Mouse (Mus musculus) embryonic fibroblast, embryonic 13.5 days (primary cell): Measurements from ENCODE around the gene Rab40c.

Experiments used
- CTCF ChIP-seq: IDR thresholded peaks from 2 replicates; pipeline ENCODE4 v1.5.1; 2011; ENCODE audit warnings: mild to moderate bottlenecking, control low read depth, low read length, moderate library complexity, borderline replicate concordance; ENCODE audit not compliant: insufficient read depth
- POLR2A ChIP-seq: IDR thresholded peaks from 2 replicates; pipeline ENCODE4 v1.6.1; 2011; ENCODE audit warnings: low read depth, mild to moderate bottlenecking, control low read depth, low read length, moderate library complexity

DNA sequence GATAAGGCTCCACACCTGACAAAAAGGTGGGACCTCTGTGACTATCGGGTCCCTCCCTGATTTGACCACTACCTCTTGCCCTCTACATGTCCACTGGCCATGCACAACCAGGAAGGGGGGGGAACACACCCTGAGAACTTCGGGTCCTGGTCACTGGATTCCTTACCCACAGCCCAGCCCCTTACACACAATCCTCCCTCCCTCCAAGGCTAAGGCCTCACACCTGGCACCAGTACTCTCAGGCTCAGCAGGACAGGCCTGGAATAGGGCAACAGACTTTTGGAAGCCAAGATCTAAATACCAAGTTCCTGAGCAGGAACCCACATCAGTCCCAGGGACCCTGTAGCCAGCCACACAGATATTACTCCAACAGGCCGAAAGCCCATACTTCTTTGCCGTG lies 80.6 kb downstream of the Rab40c start:
- no peak for TF ChIP-seq CTCF
- no peak for TF ChIP-seq POLR2A
